ENCODE assay signal across 22 mouse cellular contexts in the genomic region with DNA sequence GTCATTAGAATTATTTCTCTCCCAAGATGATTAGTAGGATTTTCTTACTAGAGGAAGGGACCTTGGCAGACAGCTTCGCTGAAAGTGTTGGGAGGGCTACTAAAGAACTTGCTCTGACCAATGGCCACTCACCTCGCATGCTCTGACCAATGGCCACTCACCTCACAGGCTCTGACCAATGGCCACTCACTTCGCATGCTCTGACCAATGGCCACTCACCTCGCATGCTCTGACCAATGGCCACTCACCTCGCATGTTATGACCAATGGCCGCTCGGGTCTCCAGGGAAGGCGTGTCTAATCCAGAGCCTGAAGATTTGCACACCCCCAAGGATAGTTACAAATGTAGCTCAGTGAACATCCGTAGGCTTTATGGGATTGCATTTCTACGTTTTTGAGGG.
"Had no signal": no experiment of that assay in that cellular context is flagged by ENCODE, and none has a peak within 500 bp of the region (broad histone marks: within the 10 kb centered on the region; RNA-seq: fewer than 3 reads in every experiment).

No protein-coding gene starts in this region.

- H3K27ac ChIP-seq: liver, embryonic 13.5 days; liver, embryonic 15.5 days; lung, embryonic 15.5 days; midbrain, embryonic 10.5 days; midbrain, embryonic 12.5 days; neural tube, embryonic 13.5 days had no signal

- H3K36me3 ChIP-seq: liver, embryonic 13.5 days; liver, embryonic 15.5 days; lung, embryonic 15.5 days; midbrain, embryonic 10.5 days; midbrain, embryonic 12.5 days had no signal

- H3K4me1 ChIP-seq: liver, embryonic 13.5 days; liver, embryonic 15.5 days; lung, embryonic 15.5 days had no signal

- H3K4me2 ChIP-seq: liver, embryonic 13.5 days; liver, embryonic 15.5 days; lung, embryonic 15.5 days; midbrain, embryonic 12.5 days; neural tube, embryonic 13.5 days; neural tube, embryonic 15.5 days had no signal

- H3K9me3 ChIP-seq: lung, embryonic 15.5 days; midbrain, embryonic 10.5 days; midbrain, embryonic 12.5 days; neural tube, embryonic 13.5 days; neural tube, embryonic 15.5 days had no signal

- H3K27me3 ChIP-seq: liver, embryonic 13.5 days; liver, embryonic 15.5 days; lung, embryonic 15.5 days; midbrain, embryonic 12.5 days; neural tube, embryonic 13.5 days; neural tube, embryonic 15.5 days had no signal

- H3K4me3 ChIP-seq: liver, embryonic 13.5 days; liver, embryonic 15.5 days; lung, embryonic 15.5 days; midbrain, embryonic 10.5 days; midbrain, embryonic 12.5 days; myocyte; neural tube, embryonic 13.5 days; neural tube, embryonic 15.5 days had no signal

- ATAC-seq: liver, postnatal 0 days; lung, postnatal 0 days; midbrain, embryonic 16.5 days had no signal

- DNase-seq: liver, embryonic 13.5 days; liver, postnatal 0 days; lung, adult 2 months; lung, postnatal 4 days; midbrain, embryonic 14.5 days; retina, postnatal 1 day; right cerebral cortex, adult 18-20 months; right cerebral cortex, postnatal 25 days; right cerebral cortex, postnatal 4 days; spleen, adult 18-20 months; thymus, adult 18-20 months; thymus, postnatal 14 days; thymus, postnatal 36 days had no signal

- H3K9ac ChIP-seq: liver, embryonic 13.5 days; liver, embryonic 15.5 days; liver, postnatal 0 days; lung, embryonic 15.5 days; midbrain, embryonic 12.5 days; neural tube, embryonic 13.5 days; neural tube, embryonic 15.5 days had no signal
